29 mouse cellular contexts compared by ENCODE assay signal in the genomic region with DNA sequence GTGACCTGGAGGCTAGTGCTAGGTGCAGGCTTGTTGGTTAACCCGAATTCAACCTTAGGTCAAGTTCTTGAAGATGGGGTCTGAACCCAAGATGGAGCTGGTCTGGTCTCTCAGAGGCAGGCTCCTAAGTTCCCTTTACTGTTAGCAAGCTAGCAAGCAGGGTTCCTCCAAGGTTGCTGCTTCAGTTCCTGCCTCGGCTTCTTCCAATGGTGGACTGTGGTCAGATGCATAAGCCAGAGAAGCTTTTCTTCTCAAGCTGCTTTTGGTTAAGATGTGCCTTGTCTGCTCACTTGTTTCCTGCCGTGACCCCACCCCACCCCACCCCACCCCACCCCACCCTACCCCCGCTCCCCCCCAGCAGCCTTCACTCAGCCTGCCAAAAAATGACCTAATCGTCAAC. TPM values are rescaled to one million over a fixed set of nuclear protein-coding genes. Genes with fewer than 3 reads are reported as not detected.
DNase-seq lines count a peak whose midpoint lies in the region; ATAC-seq and TF ChIP-seq lines count a peak whose summit lies in the region.
"Had no signal": no experiment of that assay in that cellular context is flagged by ENCODE, and none has a peak within 500 bp of the region (broad histone marks: within the 10 kb centered on the region; RNA-seq: fewer than 3 reads in every experiment).

No protein-coding gene starts in this region.

- peaks cover 16% of the 10 kb centered on the region for H3K4me1 ChIP-seq in brown adipose tissue, adult 24 weeks (ENCODE audit: control insufficient read depth, insufficient read depth, insufficient read length, low read length)
- H3K4me1 ChIP-seq: embryonic facial prominence, embryonic 12.5 days; forebrain, embryonic 13.5 days; forebrain, embryonic 15.5 days had no signal

- intact Hi-C loops in gastrocnemius, adult 2 months (cut with DNase I): no loop called here

- no peak overlapping the region for H3K4me3 ChIP-seq in gastrocnemius, adult 2 months
- H3K4me3 ChIP-seq in brown adipose tissue, adult 24 weeks (ENCODE audit: insufficient read depth, low read depth, low read length): no peak overlapping the region
- H3K4me3 ChIP-seq: embryonic facial prominence, embryonic 10.5 days; embryonic facial prominence, embryonic 12.5 days; forebrain, embryonic 13.5 days; forebrain, embryonic 15.5 days had no signal

- TF ChIP-seq CTCF in gastrocnemius, adult 2 months (IDR thresholded peaks at IDR 0.05): no peak

- no peak for DNase-seq in gastrocnemius, adult 2 months
- DNase-seq in gastrocnemius, adult 18-20 months (ENCODE audit: low spot score): no peak
- DNase-seq in urinary bladder, postnatal 4 days (ENCODE audit: low spot score in 2 of 2): no peak
- DNase-seq: adrenal gland, adult 8-10 months; adrenal gland, postnatal 14 days; adrenal gland, postnatal 36 days; B cell, adult 2 months; cerebellum, adult 11 months; cerebellum, adult 18-20 months; cerebellum, adult 8-10 months; cerebellum, adult 9-11 months; cerebellum, postnatal 14 days; cerebellum, postnatal 36 days; forebrain, postnatal 0 days had no signal

- peak; percentile 41 to 54; a peak in 2 of 4 replicates for ATAC-seq in hematopoietic stem cell, adult 5-6 weeks (replicated peaks in 1 of 2; ENCODE audit: insufficient read depth in 1 of 2, low FRiP score in 2 of 2, low TSS enrichment in 1 of 2, low read depth in 1 of 2, poor library complexity in 2 of 2, severe bottlenecking in 2 of 2)
- ATAC-seq: activated CD4-positive, CD25-positive, alpha-beta regulatory T cell, adult 4 months; CD4-positive, CD25-positive, alpha-beta regulatory T cell, adult 4 months; forebrain, embryonic 13.5 days; forebrain, embryonic 15.5 days; forebrain, postnatal 0 days; Patski had no signal

- peak overlapping the region; percentile 70 for H3K27ac ChIP-seq in gastrocnemius, adult 2 months
- H3K27ac ChIP-seq in brown adipose tissue, adult 24 weeks (replicated peaks; ENCODE audit: low read depth, low read length): peak overlapping the region; percentile 23; the same call in 1 of the 2 replicates
- H3K27ac ChIP-seq: embryonic facial prominence, embryonic 10.5 days; embryonic facial prominence, embryonic 12.5 days; forebrain, embryonic 13.5 days; forebrain, embryonic 15.5 days had no signal

RNA-seq across cellular contexts. Expression of a gene that starts 1.9 kb away (rescaled TPM):
- total RNA-seq in gastrocnemius, adult 2 months (2021): 1 to 10 TPM; 2.6 to 3.1 TPM
- total RNA-seq in gastrocnemius, adult 18-20 months (2021): 1 to 10 TPM; 1.3 to 2.8 TPM
- polyA plus RNA-seq in brown adipose tissue, adult 24 weeks (2012; ENCODE audit: insufficient read depth, insufficient read length, missing spikeins): 1.4 and 1.7 TPM in 2 replicates
- total RNA-seq in hematopoietic stem cell, adult 5-6 weeks (2017): not detected in 2 replicates
- total RNA-seq: CH12.LX, G1E had no signal
- polyA plus RNA-seq: activated CD4-positive, CD25-positive, alpha-beta regulatory T cell, adult 4 months; CD4-positive, CD25-positive, alpha-beta regulatory T cell, adult 4 months; forebrain, embryonic 11.5 days; forebrain, embryonic 13.5 days; forebrain, embryonic 15.5 days; G1E had no signal

RNA-seq across cellular contexts. Expression of a gene that starts 28.2 kb away (rescaled TPM):
- total RNA-seq in gastrocnemius, adult 2 months (2021): not detected
- total RNA-seq in gastrocnemius, adult 18-20 months (2021): not detected
- polyA plus RNA-seq in brown adipose tissue, adult 24 weeks (2012; ENCODE audit: insufficient read depth, insufficient read length, missing spikeins): not detected in 2 replicates
- not detected in 2 replicates for total RNA-seq in hematopoietic stem cell, adult 5-6 weeks (2017)
- total RNA-seq: adrenal gland, adult 18-20 months; adrenal gland, postnatal 14 days; adrenal gland, postnatal 36 days; CH12.LX had no signal
- polyA plus RNA-seq: activated CD4-positive, CD25-positive, alpha-beta regulatory T cell, adult 4 months; CD4-positive, CD25-positive, alpha-beta regulatory T cell, adult 4 months; embryonic facial prominence, embryonic 12.5 days; embryonic facial prominence, embryonic 14.5 days; forebrain, embryonic 13.5 days; Patski had no signal

RNA-seq across cellular contexts. Expression of a gene that starts 36.5 kb away (rescaled TPM):
- not detected for total RNA-seq in gastrocnemius, adult 2 months (2021)
- not detected for total RNA-seq in gastrocnemius, adult 18-20 months (2021)
- polyA plus RNA-seq in brown adipose tissue, adult 24 weeks (2012; ENCODE audit: insufficient read depth, insufficient read length, missing spikeins): 12.8 and 22.6 TPM in 2 replicates
- total RNA-seq in hematopoietic stem cell, adult 5-6 weeks (2017): not detected in 2 replicates
- total RNA-seq: adrenal gland, postnatal 14 days; CH12.LX; forebrain, postnatal 0 days had no signal
- polyA plus RNA-seq: activated CD4-positive, CD25-positive, alpha-beta regulatory T cell, adult 4 months; CD4-positive, CD25-positive, alpha-beta regulatory T cell, adult 4 months; cortical plate, adult 2 months; embryonic facial prominence, embryonic 10.5 days; embryonic facial prominence, embryonic 12.5 days; embryonic facial prominence, embryonic 14.5 days; forebrain, embryonic 11.5 days; forebrain, embryonic 13.5 days; forebrain, embryonic 15.5 days; forebrain, postnatal 0 days; G1E; Patski had no signal
